Mouse (Mus musculus) heart, postnatal 0 days (tissue): ENCODE data around the gene Ikzf4.

Source experiments
- CTCF ChIP-seq: IDR thresholded peaks from 2 replicates; pipeline ENCODE4 v1.5.1; 2016; ENCODE audit warnings: antibody characterized with exemption, control low read depth, low read depth
- EP300 ChIP-seq: IDR thresholded peaks from 2 replicates; pipeline ENCODE4 v1.6.1; 2016; ENCODE audit warnings: antibody characterized with exemption, low read depth

DNA sequence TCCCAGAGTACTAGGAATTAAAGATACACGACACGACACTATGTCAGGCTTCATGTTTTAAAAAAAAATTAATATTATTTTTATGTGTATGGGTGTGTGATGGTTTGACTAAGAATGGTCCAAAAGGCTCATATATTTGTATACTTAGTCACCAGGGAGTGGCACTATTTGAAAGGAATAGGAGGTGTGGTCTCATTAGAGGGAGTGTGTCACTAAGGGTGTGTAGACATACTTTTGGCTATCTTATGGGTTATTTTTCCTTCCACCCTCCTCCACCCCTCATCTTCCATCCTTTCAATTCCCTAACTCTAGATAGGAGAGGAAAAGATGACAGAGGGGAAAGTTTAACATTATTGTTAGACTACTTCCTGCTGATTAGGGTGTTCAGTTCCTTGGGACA lies 20.0 kb upstream of the Ikzf4 start:
- TF ChIP-seq CTCF (no peak), EP300 (no peak)
